Mouse (Mus musculus): ENCODE data around the gene Adcy5. TPM values are rescaled to one million over a fixed set of nuclear protein-coding genes. Genes with fewer than 3 reads are reported as not detected.

Adcy5 gene
- polyA plus RNA-seq, 1 experiment from 2014 or later: 0.52 TPM

GRCm38 (mm10) chr16:35153146-35153755 lies 1.4 kb upstream of the Adcy5 start:
- Histone ChIP-seq H3K4me3 (ENCODE audit: low read depth, low read length) (no peak overlapping the region), H3K27me3 (replicated peaks; ENCODE audit: control insufficient read depth, insufficient read depth, low read length) (peaks cover 74% of the 10 kb centered on the region), H3K27ac (ENCODE audit: low read depth, low read length) (no peak overlapping the region), H3K9me3 (ENCODE audit: control insufficient read depth, low read length) (no peaks in the 10 kb centered on the region), H3K9ac (ENCODE audit: low read depth, low read length) (no peak overlapping the region), H3K4me2 (no peak overlapping the region), H3K4me1 (replicated peaks; ENCODE audit: control insufficient read depth, insufficient read depth, low read length) (no peaks in the 10 kb centered on the region; the same call in 1 of the 2 replicates), H3K36me3 (ENCODE audit: control insufficient read depth, insufficient read depth, low read length) (no peaks in the 10 kb centered on the region)
- 10% methylated on average over 12 of the region's 12 CpGs for WGBS
- ATAC-seq (replicated peaks; ENCODE audit: low FRiP score) (no peak), DNase-seq (ENCODE audit: low spot score) (no peak)

- Histone ChIP-seq H3K4me2 (peak overlapping the region; percentile 77), H3K36me3 (ENCODE audit: control insufficient read depth, insufficient read depth, low read length) (no peaks in the 10 kb centered on the region), H3K4me1 (replicated peaks; ENCODE audit: control insufficient read depth, insufficient read depth, low read length) (no peaks in the 10 kb centered on the region; the same call in 1 of the 2 replicates), H3K27ac (ENCODE audit: low read depth, low read length) (no peak overlapping the region), H3K9ac (ENCODE audit: low read depth, low read length) (no peak overlapping the region; the same call in 1 of the 2 replicates), H3K4me3 (ENCODE audit: low read depth, low read length) (peak overlapping the region; percentile 57), H3K27me3 (replicated peaks; ENCODE audit: control insufficient read depth, insufficient read depth, low read length) (peaks cover 81% of the 10 kb centered on the region), H3K9me3 (ENCODE audit: control insufficient read depth, low read length) (no peaks in the 10 kb centered on the region)
- DNase-seq (ENCODE audit: low spot score) (peak; percentile 40), ATAC-seq (replicated peaks; ENCODE audit: low FRiP score) (0 out of 2 replicates have a peak, but pooled peaks have one; percentile 5)
- WGBS: 2% methylated on average over 29 of the region's 29 CpGs
Measured at GRCm38 (mm10) chr16:35154245-35154640, 434 bp upstream of the Adcy5 start.

GRCm38 (mm10) chr16:35155391-35156305 lies 971 bp downstream of the Adcy5 start:
- Histone ChIP-seq H3K27ac (ENCODE audit: low read depth, low read length) (no peak overlapping the region), H3K36me3 (ENCODE audit: control insufficient read depth, insufficient read depth, low read length) (no peaks in the 10 kb centered on the region), H3K4me1 (replicated peaks; ENCODE audit: control insufficient read depth, insufficient read depth, low read length) (no peaks in the 10 kb centered on the region; the same call in 1 of the 2 replicates), H3K9me3 (ENCODE audit: control insufficient read depth, low read length) (no peaks in the 10 kb centered on the region), H3K4me2 (peak overlapping the region; percentile 77), H3K27me3 (replicated peaks; ENCODE audit: control insufficient read depth, insufficient read depth, low read length) (peaks cover 88% of the 10 kb centered on the region), H3K4me3 (ENCODE audit: low read depth, low read length) (peak overlapping the region; percentile 57), H3K9ac (ENCODE audit: low read depth, low read length) (no peak overlapping the region; the same call in 1 of the 2 replicates)
- WGBS: 2% methylated on average over 78 of the region's 87 CpGs
- ATAC-seq (replicated peaks; ENCODE audit: low FRiP score) (no peak; the same call in 1 of the 2 replicates), DNase-seq (ENCODE audit: low spot score) (peak; percentile 57)

- Histone ChIP-seq H3K9ac (ENCODE audit: low read depth, low read length) (no peak overlapping the region), H3K4me3 (ENCODE audit: low read depth, low read length) (peak overlapping the region; percentile 57), H3K36me3 (ENCODE audit: control insufficient read depth, insufficient read depth, low read length) (no peaks in the 10 kb centered on the region), H3K27ac (ENCODE audit: low read depth, low read length) (no peak overlapping the region), H3K4me2 (peak overlapping the region; percentile 77), H3K27me3 (replicated peaks; ENCODE audit: control insufficient read depth, insufficient read depth, low read length) (peaks cover 85% of the 10 kb centered on the region), H3K4me1 (replicated peaks; ENCODE audit: control insufficient read depth, insufficient read depth, low read length) (no peaks in the 10 kb centered on the region; the same call in 1 of the 2 replicates), H3K9me3 (ENCODE audit: control insufficient read depth, low read length) (no peaks in the 10 kb centered on the region)
- WGBS: 3% methylated on average over 48 of the region's 48 CpGs
- ATAC-seq (replicated peaks; ENCODE audit: low FRiP score): no peak
- peak; percentile 40 for DNase-seq (ENCODE audit: low spot score)
Measured at GRCm38 (mm10) chr16:35156306-35156695, 1.6 kb downstream of the Adcy5 start.

- Histone ChIP-seq H3K27ac (ENCODE audit: low read depth, low read length) (no peak overlapping the region), H3K27me3 (replicated peaks; ENCODE audit: control insufficient read depth, insufficient read depth, low read length) (peaks cover 79% of the 10 kb centered on the region), H3K9ac (ENCODE audit: low read depth, low read length) (no peak overlapping the region), H3K4me3 (ENCODE audit: low read depth, low read length) (no peak overlapping the region), H3K4me2 (peak overlapping the region; percentile 77; the same call in 1 of the 2 replicates), H3K9me3 (ENCODE audit: control insufficient read depth, low read length) (no peaks in the 10 kb centered on the region), H3K36me3 (ENCODE audit: control insufficient read depth, insufficient read depth, low read length) (no peaks in the 10 kb centered on the region), H3K4me1 (replicated peaks; ENCODE audit: control insufficient read depth, insufficient read depth, low read length) (no peaks in the 10 kb centered on the region; the same call in 1 of the 2 replicates)
- WGBS: 66% methylated on average over 21 of the region's 21 CpGs
- ATAC-seq (replicated peaks; ENCODE audit: low FRiP score): no peak
- no peak for DNase-seq (ENCODE audit: low spot score)
Measured at GRCm38 (mm10) chr16:35156832-35157231, 2.2 kb downstream of the Adcy5 start.

GRCm38 (mm10) chr16:35159532-35159931 lies 4.9 kb downstream of the Adcy5 start:
- Histone ChIP-seq H3K36me3 (ENCODE audit: control insufficient read depth, insufficient read depth, low read length) (no peaks in the 10 kb centered on the region), H3K27ac (ENCODE audit: low read depth, low read length) (no peak overlapping the region), H3K27me3 (replicated peaks; ENCODE audit: control insufficient read depth, insufficient read depth, low read length) (peaks cover 53% of the 10 kb centered on the region), H3K4me1 (replicated peaks; ENCODE audit: control insufficient read depth, insufficient read depth, low read length) (no peaks in the 10 kb centered on the region; the same call in 1 of the 2 replicates), H3K9me3 (ENCODE audit: control insufficient read depth, low read length) (no peaks in the 10 kb centered on the region), H3K4me2 (no peak overlapping the region), H3K4me3 (ENCODE audit: low read depth, low read length) (no peak overlapping the region), H3K9ac (ENCODE audit: low read depth, low read length) (no peak overlapping the region)
- WGBS: 53% methylated on average over 8 of the region's 8 CpGs
- ATAC-seq (replicated peaks; ENCODE audit: low FRiP score) (no peak), DNase-seq (ENCODE audit: low spot score) (no peak)

GRCm38 (mm10) chr16:35159991-35160390 lies 5.3 kb downstream of the Adcy5 start:
- Histone ChIP-seq H3K9ac (ENCODE audit: low read depth, low read length) (no peak overlapping the region), H3K27me3 (replicated peaks; ENCODE audit: control insufficient read depth, insufficient read depth, low read length) (peaks cover 49% of the 10 kb centered on the region), H3K4me3 (ENCODE audit: low read depth, low read length) (no peak overlapping the region), H3K4me1 (replicated peaks; ENCODE audit: control insufficient read depth, insufficient read depth, low read length) (no peaks in the 10 kb centered on the region; the same call in 1 of the 2 replicates), H3K9me3 (ENCODE audit: control insufficient read depth, low read length) (no peaks in the 10 kb centered on the region), H3K4me2 (no peak overlapping the region), H3K27ac (ENCODE audit: low read depth, low read length) (no peak overlapping the region), H3K36me3 (ENCODE audit: control insufficient read depth, insufficient read depth, low read length) (no peaks in the 10 kb centered on the region)
- DNase-seq (ENCODE audit: low spot score): no peak
- WGBS: 69% methylated on average over 4 of the region's 4 CpGs
- no peak for ATAC-seq (replicated peaks; ENCODE audit: low FRiP score)

GRCm38 (mm10) chr16:35164361-35165224 lies 9.9 kb downstream of the Adcy5 start:
- Histone ChIP-seq H3K4me2 (no peak overlapping the region), H3K4me3 (ENCODE audit: low read depth, low read length) (no peak overlapping the region), H3K36me3 (ENCODE audit: control insufficient read depth, insufficient read depth, low read length) (no peaks in the 10 kb centered on the region), H3K9ac (ENCODE audit: low read depth, low read length) (no peak overlapping the region), H3K27ac (ENCODE audit: low read depth, low read length) (no peak overlapping the region), H3K9me3 (ENCODE audit: control insufficient read depth, low read length) (no peaks in the 10 kb centered on the region), H3K4me1 (replicated peaks; ENCODE audit: control insufficient read depth, insufficient read depth, low read length) (no peaks in the 10 kb centered on the region), H3K27me3 (replicated peaks; ENCODE audit: control insufficient read depth, insufficient read depth, low read length) (peaks cover 4% of the 10 kb centered on the region; the same call in 1 of the 2 replicates)
- DNase-seq (ENCODE audit: low spot score) (no peak), ATAC-seq (replicated peaks; ENCODE audit: low FRiP score) (no peak)
- WGBS: 55% methylated on average over 19 of the region's 19 CpGs

Measured in liver, embryonic 11.5 days (tissue).